Mouse (Mus musculus): ENCODE measurements around the gene Zfp536. TPM values are rescaled to one million over a fixed set of nuclear protein-coding genes. Genes with fewer than 3 reads are reported as not detected.

The Zfp536 gene
- polyA plus RNA-seq, 1 experiment from 2014 or later = 8.0 TPM

DNA sequence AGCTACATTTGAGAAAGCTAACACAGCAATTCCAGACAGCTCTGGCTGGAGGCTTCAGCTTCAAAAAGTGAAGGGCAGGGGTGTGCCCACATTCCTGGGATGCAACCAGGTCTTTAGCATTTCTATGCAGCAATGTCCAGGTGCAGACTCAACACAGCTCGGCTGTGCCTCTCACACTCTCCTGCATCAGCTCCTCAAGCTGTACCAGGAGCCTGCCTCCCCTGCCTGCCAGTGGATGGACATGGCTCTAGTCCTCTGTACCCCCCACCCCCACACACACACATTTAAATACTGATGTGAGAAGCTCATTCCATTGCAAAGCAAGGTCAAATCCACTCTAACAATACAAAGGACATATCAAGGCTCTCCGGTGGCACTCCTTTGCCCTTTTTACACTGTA, 298.0 kb downstream of the Zfp536 start:
- ChIA-PET POLR2A (interaction anchor here (0.7 kb wide), 1 partner anchor 11 kb away, joined by 3 read pairs; no protein-coding TSS in a partner anchor), CTCF (interaction anchor here (1.0 to 1.3 kb wide), 4 partner anchors 10 to 27 kb away, joined by 3 to 4 read pairs (median 4); no protein-coding TSS in a partner anchor)
- in situ Hi-C loops (cut with MboI; ENCODE audit: low pct_unique_long_range_greater_than_20kb) = no loop called here
- DNase-seq (ENCODE audit: low read depth, low spot score) = no peak
- peak; percentile 47 for ATAC-seq
- H3K27me3 ChIP-seq = no peaks in the 10 kb centered on the region
- no peak for TF ChIP-seq CTCF (IDR thresholded peaks at IDR 0.05)

DNA sequence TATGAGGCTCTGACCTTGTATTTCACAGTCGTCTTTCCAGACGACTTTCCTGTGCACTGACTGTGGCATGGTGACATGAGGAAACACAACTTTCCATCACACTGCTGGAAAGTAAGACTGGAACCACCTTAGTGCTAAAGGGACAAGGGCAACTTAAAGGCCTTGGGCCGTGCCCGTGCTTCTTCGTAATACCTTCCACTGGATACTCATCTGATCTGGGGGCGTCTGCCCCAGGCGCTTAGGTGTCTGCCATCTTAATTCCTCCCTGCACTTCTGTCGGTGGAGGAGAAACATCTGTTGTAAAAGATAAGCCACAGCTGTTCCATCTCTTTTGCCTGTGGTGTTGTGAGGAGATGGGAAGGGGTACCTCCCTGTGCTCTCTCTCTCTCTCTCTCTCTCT, 299.2 kb downstream of the Zfp536 start:
- no peak for TF ChIP-seq CTCF (IDR thresholded peaks at IDR 0.05)
- ChIA-PET CTCF (no interaction called here), POLR2A (no interaction called here)
- no peaks in the 10 kb centered on the region for H3K27me3 ChIP-seq
- ATAC-seq (no peak), DNase-seq (ENCODE audit: low read depth, low spot score) (no peak)
- in situ Hi-C loops (cut with MboI; ENCODE audit: low pct_unique_long_range_greater_than_20kb) = no loop called here

DNA sequence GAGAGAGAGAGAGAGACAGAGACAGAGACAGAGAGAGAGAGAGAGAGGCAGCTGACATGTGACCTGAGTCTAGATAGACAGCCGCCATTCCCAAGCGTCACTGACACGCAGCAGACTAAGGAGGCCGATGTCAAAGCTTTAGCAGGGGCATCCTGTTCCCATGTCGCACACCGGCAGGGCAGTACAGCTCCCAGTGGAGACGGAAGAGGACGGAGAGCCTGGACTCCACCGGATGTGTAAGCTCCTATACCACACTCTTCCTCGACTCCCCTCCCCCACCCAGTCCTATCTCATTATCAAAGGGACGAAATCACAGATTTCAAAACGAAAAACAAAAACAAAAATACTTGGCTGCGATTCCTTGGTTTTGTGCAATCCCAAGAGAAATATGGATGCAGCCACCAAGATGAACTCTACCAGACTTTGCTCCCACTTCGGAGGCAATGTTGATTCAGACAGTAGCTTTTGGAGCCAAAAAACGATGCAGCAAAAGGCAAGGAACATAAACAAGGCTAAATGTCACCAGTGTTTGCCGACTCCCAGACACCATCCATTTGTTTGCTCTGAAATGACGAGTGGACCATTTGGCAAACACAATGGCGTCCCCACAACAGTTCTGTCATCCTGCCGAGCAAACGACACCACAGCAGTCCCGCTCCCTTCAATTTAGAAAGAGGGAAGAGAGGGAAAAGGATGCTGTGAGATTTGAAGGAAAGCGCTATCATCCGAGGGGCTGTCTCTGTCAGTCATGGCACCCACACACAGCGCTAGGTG, 299.9 kb downstream of the Zfp536 start:
- CTCF ChIA-PET = no interaction called here
- no peak for DNase-seq (ENCODE audit: low read depth, low spot score)
- in situ Hi-C loops (cut with MboI; ENCODE audit: low pct_unique_long_range_greater_than_20kb) = no loop called here
- H3K27me3 ChIP-seq = no peaks in the 10 kb centered on the region
- no peak for ATAC-seq
- POLR2A ChIA-PET = no interaction called here
- TF ChIP-seq CTCF (IDR thresholded peaks at IDR 0.05) = no peak

DNA sequence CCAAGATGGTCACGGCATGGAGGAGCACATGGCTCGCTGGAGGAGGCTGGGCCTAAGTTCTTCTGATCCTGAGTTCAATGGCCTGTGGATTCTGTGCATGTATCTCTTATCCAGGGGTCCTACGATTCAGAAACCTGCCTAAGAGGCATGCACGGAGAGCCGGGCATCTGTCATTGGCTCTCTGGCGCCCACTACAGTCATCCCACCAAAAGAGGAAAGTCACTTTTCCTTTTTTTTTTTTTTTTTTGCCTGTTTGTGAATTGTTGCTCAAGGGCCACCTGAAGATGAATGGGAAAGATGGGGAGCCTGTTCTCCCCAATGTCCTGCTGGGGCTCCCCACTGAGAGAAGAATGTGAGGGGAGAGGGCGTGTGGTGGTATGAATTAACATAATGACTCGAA, 301.7 kb downstream of the Zfp536 start:
- no peaks in the 10 kb centered on the region for H3K27me3 ChIP-seq
- CTCF ChIA-PET = no interaction called here
- TF ChIP-seq CTCF (IDR thresholded peaks at IDR 0.05) = no peak
- DNase-seq (ENCODE audit: low read depth, low spot score) = no peak
- in situ Hi-C loops (cut with MboI; ENCODE audit: low pct_unique_long_range_greater_than_20kb) = no loop called here
- ATAC-seq = no peak
- POLR2A ChIA-PET = interaction anchor here (0.7 kb wide), 1 partner anchor 36 kb away, joined by 3 read pairs; no protein-coding TSS in a partner anchor

DNA sequence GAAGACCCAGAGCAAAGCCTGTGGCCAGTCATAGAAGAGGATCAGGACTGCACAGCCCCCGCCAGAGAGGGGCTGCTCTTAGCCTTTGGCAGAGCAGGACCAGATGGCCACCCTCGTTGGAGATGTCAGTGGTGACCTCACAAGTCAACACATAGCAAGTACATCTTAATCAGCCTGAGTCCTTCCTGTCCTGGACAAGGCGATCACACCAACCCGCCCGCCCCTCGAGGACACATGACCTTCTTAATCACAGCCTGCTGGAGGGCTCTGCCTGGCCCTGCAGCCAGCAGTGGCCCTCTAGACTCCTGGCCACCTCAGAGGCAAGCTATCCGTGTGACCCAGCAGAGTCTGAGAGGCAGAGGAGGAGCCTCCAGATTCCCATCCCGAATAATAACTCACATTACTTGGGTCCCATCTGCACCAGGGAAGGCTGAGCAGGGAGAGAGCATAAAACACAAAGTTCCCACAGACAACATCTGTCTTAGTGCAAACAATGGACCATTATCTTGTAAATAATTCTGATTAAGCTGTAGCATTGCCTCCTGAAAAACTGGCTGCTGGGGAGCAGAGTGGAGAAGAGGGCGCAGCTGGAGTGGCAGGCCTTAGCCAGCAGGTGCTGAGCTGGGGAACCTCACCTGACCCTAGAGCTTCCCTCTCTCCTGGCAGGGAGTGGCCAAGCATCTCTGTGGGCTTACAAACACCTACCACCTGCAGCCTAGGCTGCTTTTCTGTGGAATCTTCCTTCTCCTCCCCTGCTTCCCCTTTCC, 306.8 kb downstream of the Zfp536 start:
- in situ Hi-C loops (cut with MboI; ENCODE audit: low pct_unique_long_range_greater_than_20kb) = no loop called here
- ChIA-PET CTCF (interaction anchor here (1.2 kb wide), 1 partner anchor 14 kb away, joined by 3 read pairs; no protein-coding TSS in a partner anchor), POLR2A (no interaction called here)
- no peaks in the 10 kb centered on the region for H3K27me3 ChIP-seq
- no peak for TF ChIP-seq CTCF (IDR thresholded peaks at IDR 0.05)
- DNase-seq (ENCODE audit: low read depth, low spot score) (no peak), ATAC-seq (no peak)

DNA sequence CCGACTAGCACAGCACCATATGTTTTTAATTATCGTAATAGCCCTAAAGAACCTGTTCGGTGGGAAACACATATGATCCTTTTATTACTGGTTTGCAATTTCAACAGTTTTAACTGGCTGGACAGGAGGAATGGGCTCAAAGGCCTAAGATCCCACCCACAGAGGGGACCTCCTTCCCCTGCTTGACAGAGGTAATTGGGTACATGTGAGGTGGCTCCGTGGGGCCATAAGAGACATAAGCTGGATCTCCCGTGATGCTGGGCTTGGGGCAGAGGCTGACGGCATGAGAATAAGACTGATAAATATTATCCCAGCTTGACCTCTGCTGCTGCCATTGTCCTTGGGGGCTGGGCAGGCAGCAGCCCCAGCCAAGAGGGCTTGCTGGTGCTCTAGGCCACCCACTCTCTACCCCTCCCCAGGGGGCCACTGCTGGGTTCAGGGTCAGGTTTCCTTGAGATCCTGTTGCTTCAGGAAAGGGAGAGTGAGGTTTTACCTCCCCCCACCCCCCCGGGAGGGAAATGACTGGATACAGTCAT, 309.2 kb downstream of the Zfp536 start:
- no peaks in the 10 kb centered on the region for H3K27me3 ChIP-seq
- POLR2A ChIA-PET = interaction anchor here (1.0 kb wide), 1 partner anchor 11 kb away, joined by 3 read pairs; no protein-coding TSS in a partner anchor
- TF ChIP-seq CTCF (IDR thresholded peaks at IDR 0.05) = no peak
- in situ Hi-C loops (cut with MboI; ENCODE audit: low pct_unique_long_range_greater_than_20kb) = no loop called here
- CTCF ChIA-PET = interaction anchor here (0.9 kb wide), 1 partner anchor 10 kb away, joined by 4 read pairs; no protein-coding TSS in a partner anchor
- ATAC-seq = no peak
- no peak for DNase-seq (ENCODE audit: low read depth, low spot score)

DNA sequence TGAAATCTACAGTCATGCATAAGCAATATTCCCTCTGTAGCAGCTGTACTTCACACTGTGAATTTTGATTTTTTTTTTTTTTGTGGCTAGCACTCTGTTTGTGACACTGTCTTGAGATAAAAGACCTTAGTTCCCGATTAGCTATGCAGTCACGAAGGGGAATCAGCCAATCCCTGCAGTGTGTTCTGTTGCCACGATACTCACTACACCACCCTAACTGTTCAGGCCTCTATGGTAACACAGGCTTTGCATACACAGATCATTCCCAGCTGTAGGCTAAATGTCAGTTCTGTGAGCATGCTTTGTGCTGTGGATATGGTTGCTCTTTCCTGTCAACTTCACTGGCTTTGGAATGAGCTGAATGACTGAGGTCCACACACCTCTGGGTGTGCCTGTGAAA, 325.9 kb downstream of the Zfp536 start:
- in situ Hi-C loops (cut with MboI; ENCODE audit: low pct_unique_long_range_greater_than_20kb) = no loop called here
- no peaks in the 10 kb centered on the region for H3K27me3 ChIP-seq
- POLR2A ChIA-PET = no interaction called here
- no peak for TF ChIP-seq CTCF (IDR thresholded peaks at IDR 0.05)
- CTCF ChIA-PET = interaction anchor here (1.2 kb wide), 1 partner anchor 38 kb away, joined by 3 read pairs; no protein-coding TSS in a partner anchor
- no peak for DNase-seq (ENCODE audit: low read depth, low spot score)
- ATAC-seq = no peak

DNA sequence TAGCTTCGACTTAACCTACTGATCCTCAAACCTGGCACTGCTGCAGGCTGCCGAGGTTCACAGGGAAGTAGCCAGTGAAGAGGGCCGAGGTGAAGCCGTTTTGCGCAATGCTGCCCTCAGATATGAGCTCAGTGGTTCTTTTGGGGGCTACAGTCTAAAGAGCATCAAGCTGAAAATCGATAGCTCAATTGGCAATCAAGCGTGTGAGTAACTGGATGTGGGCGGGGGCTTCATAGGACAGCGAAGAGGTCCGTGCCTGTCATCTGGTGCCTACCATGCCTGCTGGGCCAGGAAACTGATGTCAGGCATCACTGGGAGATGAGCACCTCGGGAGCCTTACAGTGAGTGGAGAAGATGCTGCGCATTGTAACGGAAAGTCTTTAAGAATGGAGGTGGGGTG, 333.5 kb downstream of the Zfp536 start:
- H3K27me3 ChIP-seq = no peaks in the 10 kb centered on the region
- CTCF ChIA-PET = interaction anchor here (1.1 to 1.2 kb wide), 2 partner anchors 9 to 336 kb away, joined by 3 read pairs; no protein-coding TSS in a partner anchor
- no peak for ATAC-seq
- in situ Hi-C loops (cut with MboI; ENCODE audit: low pct_unique_long_range_greater_than_20kb) = no loop called here
- no peak for DNase-seq (ENCODE audit: low read depth, low spot score)
- POLR2A ChIA-PET = no interaction called here
- no peak for TF ChIP-seq CTCF (IDR thresholded peaks at IDR 0.05)

DNA sequence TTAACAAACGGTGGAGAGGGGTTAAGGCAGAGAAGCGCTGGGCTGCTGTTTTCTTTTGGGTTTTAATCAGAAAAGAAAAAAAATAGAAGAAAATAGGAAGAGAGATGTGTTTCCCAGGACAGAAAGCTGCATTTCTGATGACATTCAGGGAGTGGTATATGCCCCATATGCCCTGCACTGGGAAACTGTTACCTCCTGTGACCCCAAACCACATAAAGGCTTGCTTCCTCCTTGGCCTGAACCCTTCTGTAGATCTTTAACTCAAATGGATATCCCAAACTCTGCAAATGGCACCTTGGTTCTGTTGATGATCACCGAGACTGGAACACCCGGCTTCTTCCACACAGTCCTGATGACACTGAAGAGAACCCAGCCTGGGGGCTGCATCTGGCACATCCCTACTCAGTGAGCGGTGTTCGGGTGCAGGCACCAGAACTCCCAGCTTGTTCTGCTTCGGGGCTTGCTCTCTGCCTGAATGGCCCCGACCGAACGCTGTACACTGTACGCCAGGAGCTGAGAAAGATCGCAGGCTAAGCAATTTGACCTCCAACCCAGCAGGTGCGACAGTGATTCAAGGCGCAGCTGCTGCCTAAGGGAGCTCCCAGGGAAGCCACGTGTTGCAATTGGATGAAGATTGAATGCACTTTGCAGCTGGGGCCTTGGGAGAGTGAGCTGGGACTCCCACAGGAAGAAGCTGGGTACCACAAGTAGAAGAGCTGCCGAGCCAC, 334.2 kb downstream of the Zfp536 start:
- ATAC-seq (no peak), DNase-seq (ENCODE audit: low read depth, low spot score) (no peak)
- POLR2A ChIA-PET = no interaction called here
- TF ChIP-seq CTCF (IDR thresholded peaks at IDR 0.05) = no peak
- H3K27me3 ChIP-seq = no peaks in the 10 kb centered on the region
- CTCF ChIA-PET = interaction anchor here (1.1 to 1.2 kb wide), 2 partner anchors 10 to 337 kb away, joined by 3 read pairs; no protein-coding TSS in a partner anchor
- in situ Hi-C loops (cut with MboI; ENCODE audit: low pct_unique_long_range_greater_than_20kb) = no loop called here

DNA sequence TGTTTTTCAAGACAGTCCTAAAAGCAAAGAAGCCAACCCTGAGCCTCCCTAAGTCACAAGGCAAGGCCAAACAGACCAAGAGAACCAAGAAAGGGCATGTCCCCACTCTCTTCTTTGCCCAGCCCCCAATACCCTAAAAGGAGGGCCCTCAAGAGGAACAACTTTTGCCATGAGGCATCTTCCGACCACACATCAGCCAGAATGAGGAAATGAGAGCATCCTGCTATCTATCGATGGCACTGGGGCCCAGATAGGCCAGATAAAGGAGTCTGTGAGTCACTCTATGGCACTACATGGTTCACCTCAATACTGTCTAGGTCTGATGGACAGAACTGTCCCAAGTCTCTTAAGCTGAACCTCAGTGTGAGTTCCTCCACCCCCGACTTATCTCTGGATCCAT, 335.6 kb downstream of the Zfp536 start:
- DNase-seq (ENCODE audit: low read depth, low spot score) (no peak), ATAC-seq (no peak)
- in situ Hi-C loops (cut with MboI; ENCODE audit: low pct_unique_long_range_greater_than_20kb) = no loop called here
- H3K27me3 ChIP-seq = no peaks in the 10 kb centered on the region
- POLR2A ChIA-PET = no interaction called here
- CTCF ChIA-PET = no interaction called here
- no peak for TF ChIP-seq CTCF (IDR thresholded peaks at IDR 0.05)
